ENCODE assay signal across 34 mouse cellular contexts in the genomic region with DNA sequence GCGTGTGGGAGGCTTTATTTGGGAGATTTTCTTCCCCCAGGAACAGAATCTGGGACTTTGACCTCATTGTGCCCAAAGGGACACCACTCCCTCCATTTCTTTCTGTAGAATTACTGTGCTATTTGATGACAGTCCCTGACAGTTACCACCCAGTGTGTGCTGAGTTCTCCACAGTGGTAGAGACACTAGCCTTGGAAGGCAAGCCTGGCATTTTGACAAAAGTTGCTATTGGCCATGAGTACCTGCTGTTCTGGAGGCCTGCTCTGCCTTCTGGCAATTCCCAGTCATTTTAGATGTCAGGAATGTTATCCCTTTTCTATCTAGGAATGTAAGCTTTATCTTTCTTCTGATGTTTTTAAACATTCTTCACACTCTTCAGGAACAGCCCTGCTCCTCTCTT.
DNase-seq lines count a peak whose midpoint lies in the region; ATAC-seq and TF ChIP-seq lines count a peak whose summit lies in the region.
"Had no signal": no experiment of that assay in that cellular context is flagged by ENCODE, and none has a peak within 500 bp of the region (broad histone marks: within the 10 kb centered on the region; RNA-seq: fewer than 3 reads in every experiment).

No protein-coding gene starts in this region.

- no peaks in the 10 kb centered on the region for H3K4me1 ChIP-seq in testis, adult 2 months (ENCODE audit: control insufficient read depth, insufficient read depth, low read length)
- H3K4me1 ChIP-seq: forebrain, embryonic 12.5 days; heart, embryonic 10.5 days; heart, embryonic 15.5 days; hindbrain, embryonic 12.5 days; neural tube, embryonic 12.5 days had no signal

- no peak for DNase-seq in testis, postnatal 10 days (ENCODE audit: low spot score)
- DNase-seq in cerebellum, adult 11 months: peak; percentile 54
- DNase-seq in cerebellum, adult 9-10 months: peak; percentile 81
- peak; percentile 75 to 83 for DNase-seq in cerebellum, postnatal 36 days
- DNase-seq in left cerebral cortex, postnatal 36 days (ENCODE audit: low spot score in 2 of 2): no peak
- no peak for DNase-seq in heart, adult 18-20 months
- DNase-seq: adrenal gland, adult 2 months; adrenal gland, postnatal 36 days; B cell, adult 2 months; forebrain, postnatal 0 days; kidney, adult 8-10 months; layer of hippocampus, adult 9-11 months; lung, adult 2 months; lung, postnatal 10 days; midbrain, embryonic 14.5 days; right cerebral cortex, adult 18-20 months; right cerebral cortex, postnatal 4 days; thymus, postnatal 14 days had no signal

- TF ChIP-seq POLR2A in testis, adult 2 months (IDR thresholded peaks at IDR 0.05; ENCODE audit: control insufficient read depth, low read depth, low read length): no peak

- intact Hi-C loops in left cerebral cortex, postnatal 36 days (cut with DNase I): no loop called here

- TF ChIP-seq CTCF in testis, adult 2 months (IDR thresholded peaks at IDR 0.05; ENCODE audit: control insufficient read depth, insufficient read depth, insufficient replicate concordance, low read depth, low read length): no peak

- no peaks in the 10 kb centered on the region for H3K27me3 ChIP-seq in testis, adult 2 months (ENCODE audit: control insufficient read depth, insufficient read depth, low read length)
- H3K27me3 ChIP-seq: forebrain, embryonic 12.5 days; heart, embryonic 15.5 days; hindbrain, embryonic 12.5 days; limb, embryonic 15.5 days; neural tube, embryonic 12.5 days had no signal

- H3K36me3 ChIP-seq in testis, adult 2 months (ENCODE audit: control insufficient read depth, insufficient read depth, low read length): no peaks in the 10 kb centered on the region
- H3K36me3 ChIP-seq: forebrain, embryonic 12.5 days; heart, embryonic 10.5 days; heart, embryonic 15.5 days; hindbrain, embryonic 12.5 days; limb, embryonic 10.5 days; limb, embryonic 15.5 days; neural tube, embryonic 12.5 days had no signal

- H3K4me3 ChIP-seq in testis, adult 2 months (ENCODE audit: control insufficient read depth, low read depth, low read length): peak overlapping the region; percentile 63
- H3K4me3 ChIP-seq: forebrain, embryonic 12.5 days; heart, embryonic 10.5 days; heart, embryonic 15.5 days; hindbrain, embryonic 12.5 days; left cerebral cortex, adult 2 months; limb, embryonic 10.5 days; limb, embryonic 15.5 days; myocyte; neural tube, embryonic 12.5 days had no signal

- no peak for ATAC-seq in erythroblast, adult 5-6 weeks (replicated peaks; ENCODE audit: low FRiP score, poor library complexity, severe bottlenecking)
- ATAC-seq: activated CD4-positive, CD25-positive, alpha-beta regulatory T cell, adult 4 months; forebrain, postnatal 0 days; intestine, embryonic 16.5 days had no signal

- no peak overlapping the region for H3K27ac ChIP-seq in testis, adult 2 months (ENCODE audit: control insufficient read depth, insufficient read depth, low read depth, low read length)
- H3K27ac ChIP-seq: forebrain, embryonic 12.5 days; heart, embryonic 10.5 days; heart, embryonic 15.5 days; hindbrain, embryonic 12.5 days; kidney, postnatal 0 days; left cerebral cortex, adult 2 months; limb, embryonic 10.5 days; limb, embryonic 15.5 days; liver, embryonic 14.5 days; macrophage; neural tube, embryonic 12.5 days had no signal

Comparison
In these comparisons a context has a peak if more than half of its experiments do, and no peak if none do; other contexts are left out.
1. DNase-seq: peak in cerebellum, adult 11 months (single experiment), cerebellum, adult 9-10 months (single experiment) and cerebellum, postnatal 36 days (2 of 2); none in testis, postnatal 10 days (single experiment), left cerebral cortex, postnatal 36 days (0 of 2) and heart, adult 18-20 months (0 of 2).